Mouse (Mus musculus) c-Kit-negative CD71-positive TER-119-positive erythroid progenitor cells, embryonic 14.5 days (primary cell): ENCODE data around the gene Emc10.

Source experiments
- DNase-seq: peaks from one replicate; pipeline ENCODE4 v3.0.0-alpha.2; 2013; ENCODE audit warnings: low read depth, low spot score

Emc10 gene

GRCm38 (mm10) chr7:44485572-44486195 is 10.6 kb downstream of the Emc10 start:
- DNase-seq, result no peak

GRCm38 (mm10) chr7:44484841-44485571 is 11.3 kb downstream of the Emc10 start:
- peak; percentile 83 for DNase-seq

GRCm38 (mm10) chr7:44484109-44484508 is 12.2 kb downstream of the Emc10 start:
- no peak for DNase-seq

DNA sequence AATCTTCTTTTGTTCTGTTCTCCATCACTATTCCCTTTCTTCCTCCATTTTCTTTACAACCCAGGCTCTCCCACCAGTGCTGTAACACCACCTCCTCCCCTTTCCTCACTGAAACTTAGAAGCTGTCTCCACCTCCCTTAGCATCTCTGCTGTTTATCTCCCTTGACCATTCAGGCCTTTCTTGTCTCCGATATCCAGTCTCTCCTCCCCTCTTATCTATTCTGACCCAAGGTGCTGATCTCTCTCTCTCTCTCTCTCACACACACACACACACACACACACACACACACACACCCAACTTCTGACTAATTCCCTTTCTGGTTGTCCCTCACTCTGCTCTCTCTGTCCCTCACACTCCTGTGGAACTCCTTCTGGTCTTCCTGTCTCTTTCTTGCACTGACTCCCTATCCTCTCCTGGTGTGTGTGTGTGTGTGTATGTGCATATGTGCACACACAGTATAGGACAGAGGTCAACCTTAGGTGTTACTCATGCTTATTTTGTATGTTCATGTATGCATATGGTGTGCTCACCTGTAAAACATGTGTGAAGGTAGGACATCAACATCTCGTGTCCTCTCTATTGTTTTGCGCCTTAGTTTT is 13.4 kb downstream of the Emc10 start:
- peak; percentile 65 for DNase-seq

GRCm38 (mm10) chr7:44475046-44475614 is 21.2 kb downstream of the Emc10 start:
- no peak for DNase-seq

- DNase-seq, result no peak
Observed at GRCm38 (mm10) chr7:44474419-44474818, 21.9 kb downstream of the Emc10 start.

- DNase-seq, result no peak
Observed at GRCm38 (mm10) chr7:44472961-44473646, 23.2 kb downstream of the Emc10 start.

DNA sequence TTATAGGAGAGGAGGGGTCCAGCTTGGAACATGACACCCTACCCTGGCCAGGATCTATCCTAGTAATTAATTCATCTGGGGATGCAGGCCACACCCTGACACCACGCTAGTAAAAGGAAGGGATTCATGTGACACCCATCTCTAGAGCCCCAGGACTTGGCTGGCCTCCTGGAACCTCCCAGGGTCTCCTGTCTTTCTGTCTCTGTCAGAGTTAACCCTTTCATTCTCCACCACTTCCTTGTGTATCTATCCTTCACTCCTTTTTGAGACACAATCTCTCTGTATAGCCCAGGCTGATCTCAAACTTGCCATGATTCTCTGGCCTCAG is 23.8 kb downstream of the Emc10 start:
- DNase-seq, result no peak

- no peak for DNase-seq
Observed at GRCm38 (mm10) chr7:44471880-44472557, 24.3 kb downstream of the Emc10 start.

DNA sequence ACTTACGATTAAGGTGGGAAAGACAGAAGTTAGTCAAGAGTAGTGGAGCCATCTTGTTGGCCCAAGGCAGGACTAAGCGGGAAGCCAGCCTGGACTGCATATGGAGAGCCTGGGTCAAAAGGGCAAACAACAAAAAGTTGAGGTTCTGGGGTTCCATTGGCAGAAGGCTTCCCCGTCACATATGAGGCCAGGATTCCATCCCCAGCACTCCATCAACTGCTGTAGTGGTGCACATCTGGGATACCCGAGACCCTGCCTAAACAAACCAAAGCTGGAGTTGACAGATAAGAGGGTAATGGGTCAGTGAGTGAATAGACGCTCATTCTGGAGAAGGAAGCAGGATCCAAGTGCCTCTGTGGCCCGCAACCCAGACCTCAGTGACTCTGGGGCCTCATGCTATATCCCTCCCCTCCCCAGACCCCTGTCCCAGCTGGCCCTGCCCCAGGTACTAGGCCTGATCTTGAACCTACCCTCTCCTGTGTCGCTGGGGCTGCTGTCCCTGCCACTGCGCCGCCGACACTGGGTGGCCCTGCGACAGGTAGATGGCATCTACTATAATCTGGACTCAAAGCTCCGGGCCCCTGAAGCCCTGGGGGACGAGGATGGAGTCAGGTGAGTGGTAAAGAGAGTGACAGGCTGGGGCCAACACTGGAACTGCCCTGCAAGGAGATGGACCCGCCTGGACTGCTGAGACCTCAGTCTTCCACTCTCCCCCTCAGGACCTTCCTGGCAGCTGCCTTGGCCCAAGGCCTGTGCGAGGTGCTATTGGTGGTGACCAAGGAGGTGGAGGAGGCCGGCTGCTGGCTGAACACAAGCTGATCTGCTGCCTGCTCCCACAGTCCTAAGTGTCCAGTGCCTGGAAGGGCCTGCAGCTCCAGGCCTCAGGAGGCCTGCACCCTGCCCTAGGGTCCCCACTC is 25.4 kb downstream of the Emc10 start:
- DNase-seq, result peak; percentile 62

DNA sequence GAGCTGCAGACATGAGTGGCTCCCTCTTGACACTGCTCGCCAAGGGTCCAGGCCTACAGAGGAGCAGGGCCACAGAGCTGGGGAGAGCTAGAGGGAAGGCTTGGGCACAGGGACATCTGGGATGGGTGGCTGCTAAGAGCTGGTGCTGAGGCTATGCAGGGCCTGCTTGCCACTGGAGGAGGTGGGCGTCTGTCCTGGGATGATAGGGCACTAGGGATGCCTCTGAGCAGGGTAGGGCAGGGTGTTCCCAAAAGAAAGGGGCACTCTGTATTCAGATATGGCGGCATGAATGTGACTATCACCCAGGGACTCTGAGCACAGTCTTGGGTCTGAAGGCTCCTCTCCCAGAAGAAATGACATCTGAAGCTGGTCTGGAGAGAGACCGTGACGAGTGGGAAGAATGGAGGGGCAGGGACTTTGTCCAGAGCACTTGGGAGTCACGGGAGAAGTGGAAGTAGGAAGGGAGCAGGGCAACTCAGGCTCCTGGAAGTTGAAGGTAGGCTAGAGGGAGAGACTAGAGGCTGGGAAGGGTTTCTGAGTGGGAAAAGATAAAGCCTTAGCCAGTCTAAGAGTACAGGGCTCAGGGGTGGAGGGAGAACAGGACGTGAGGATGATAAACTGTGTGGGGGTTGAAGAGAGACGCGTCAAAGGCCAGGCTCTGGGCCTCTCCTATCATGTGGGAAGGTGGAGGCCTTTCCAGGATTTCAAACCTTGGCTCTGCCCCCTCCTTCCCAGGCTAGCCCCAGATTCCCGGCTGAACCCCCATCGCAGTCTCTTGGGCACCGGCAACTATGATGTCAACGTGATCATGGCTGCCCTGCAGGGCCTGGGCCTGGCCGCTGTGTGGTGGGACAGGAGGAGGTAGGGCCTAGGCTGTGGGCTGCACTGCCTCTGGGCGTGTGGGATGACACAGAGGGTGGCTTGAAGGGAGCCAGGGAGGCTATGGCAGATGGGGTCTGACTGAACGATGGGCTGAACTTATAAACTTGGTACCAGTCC is 26.4 kb downstream of the Emc10 start:
- peak; percentile 81 for DNase-seq

DNA sequence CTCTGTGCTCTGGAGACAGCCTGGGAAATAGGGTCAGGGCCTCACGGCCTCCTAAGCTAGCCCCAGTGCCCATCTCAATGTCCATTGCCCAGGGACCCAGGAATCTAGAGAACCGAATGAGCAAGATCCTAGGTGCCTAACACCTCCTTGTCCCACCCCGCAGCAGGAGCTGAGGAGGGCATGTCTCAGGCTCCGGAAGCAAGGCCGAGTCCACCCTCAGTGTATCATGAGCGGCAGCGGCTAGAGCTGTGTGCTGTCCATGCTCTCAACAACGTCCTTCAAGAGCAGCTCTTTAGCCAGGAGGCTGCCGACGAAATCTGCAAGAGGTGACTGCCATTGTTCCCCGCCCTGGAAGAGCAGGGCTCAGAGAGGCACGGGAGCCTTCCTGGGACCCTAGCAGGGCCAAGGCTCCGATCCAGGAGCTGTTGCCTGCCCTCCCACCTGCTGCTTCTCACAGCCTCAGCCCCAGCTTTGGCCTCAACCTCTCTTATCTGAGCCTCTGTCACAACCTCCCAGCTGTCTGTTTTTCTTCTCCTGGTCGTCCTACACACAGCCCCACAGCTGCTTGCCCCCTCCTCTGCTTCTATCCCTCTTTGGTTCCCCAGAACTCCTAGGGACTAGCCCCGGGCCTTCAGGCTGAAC is 27.6 kb downstream of the Emc10 start:
- peak; percentile 58 for DNase-seq

- DNase-seq, result peak; percentile 97
Observed at GRCm38 (mm10) chr7:44467811-44468411, 28.4 kb downstream of the Emc10 start, which contains the start of gene Josd2. Josd2 (plus strand) TSS chr7:44467980.

DNA sequence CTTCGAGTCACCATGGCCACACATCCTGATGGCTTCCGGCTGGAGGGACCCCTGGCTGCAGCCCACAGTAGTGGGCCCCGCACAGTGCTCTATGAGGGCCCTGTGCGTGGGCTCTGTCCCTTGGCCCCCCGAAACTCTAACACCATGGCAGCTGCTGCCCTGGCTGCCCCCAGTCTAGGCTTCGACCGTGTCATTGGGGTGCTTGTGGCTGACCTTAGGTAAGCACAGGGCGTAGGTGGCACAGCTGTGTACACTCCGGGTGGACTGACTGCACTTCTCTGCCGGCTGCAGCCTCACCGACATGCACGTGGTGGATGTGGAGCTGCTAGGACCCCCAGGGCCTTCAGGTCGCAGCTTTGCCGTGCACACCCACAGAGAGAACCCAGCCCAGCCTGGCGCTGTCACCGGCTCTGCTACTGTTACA is 29.4 kb downstream of the Emc10 start:
- DNase-seq, result no peak

DNA sequence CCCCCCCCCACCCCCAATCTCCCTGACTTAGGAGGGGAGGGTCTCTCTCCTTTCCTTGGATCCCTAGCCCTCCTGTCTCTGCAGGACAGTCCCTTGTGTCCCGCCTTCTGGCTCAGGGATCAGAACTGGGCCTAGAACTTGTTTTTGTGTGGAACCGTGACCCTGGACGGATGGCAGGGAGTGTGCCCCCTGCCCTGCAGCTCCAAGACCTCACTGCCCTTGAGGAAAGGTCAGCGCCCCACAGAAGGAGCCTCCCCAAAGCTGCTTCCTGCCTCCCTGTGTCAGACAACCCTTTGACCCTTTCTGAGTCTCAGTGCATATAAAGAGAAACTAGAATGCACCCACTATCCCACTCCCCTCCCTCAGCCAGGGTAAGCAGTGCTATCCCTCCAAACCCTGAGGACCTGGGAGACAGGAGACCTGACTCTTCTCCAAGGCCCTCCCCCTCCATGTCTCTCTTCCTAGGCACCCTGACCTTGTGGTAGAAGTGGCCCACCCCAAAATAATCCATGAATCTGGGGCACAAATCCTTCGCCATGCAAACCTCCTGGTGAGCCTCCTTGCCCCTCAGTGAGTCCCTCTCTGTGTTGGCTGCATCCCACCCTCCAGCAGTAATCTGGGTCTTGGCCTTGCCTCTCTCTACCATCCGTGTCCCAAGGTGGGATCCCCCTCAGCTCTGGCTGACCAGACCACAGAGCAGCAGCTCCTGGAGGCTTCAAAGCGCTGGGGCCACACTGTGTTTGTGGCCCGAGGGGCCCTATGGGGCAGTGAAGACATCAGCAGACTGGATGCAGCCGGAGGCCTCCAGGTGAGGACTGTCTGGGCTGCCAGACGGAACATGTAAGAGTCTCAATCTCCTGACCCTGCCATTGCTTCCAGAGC is 30.1 kb downstream of the Emc10 start:
- DNase-seq, result no peak

DNA sequence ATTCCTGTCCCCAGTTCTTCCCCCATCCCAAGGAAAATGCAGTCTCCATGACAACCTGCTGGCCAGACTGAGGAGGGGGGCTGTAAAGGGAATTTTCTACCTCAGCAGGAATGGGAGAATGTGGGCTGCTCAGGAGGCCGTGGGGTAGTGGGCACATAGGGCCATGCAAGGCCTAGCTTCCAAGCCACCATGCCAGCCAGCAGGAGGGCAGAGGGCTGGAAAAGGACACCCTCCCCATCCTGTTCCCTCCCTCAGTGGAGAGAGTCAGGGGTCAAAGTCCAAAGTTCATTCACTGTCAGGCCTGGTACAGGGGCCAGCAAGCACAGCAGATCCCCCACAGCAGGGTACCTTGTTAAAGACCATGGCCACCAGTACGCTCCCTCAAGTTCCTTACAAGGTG is 31.2 kb downstream of the Emc10 start, which contains the start of gene Aspdh:
TSS of gene Aspdh (plus strand) at position 281 of the 400 bp plus-strand sequence.
- DNase-seq, result no peak

DNA sequence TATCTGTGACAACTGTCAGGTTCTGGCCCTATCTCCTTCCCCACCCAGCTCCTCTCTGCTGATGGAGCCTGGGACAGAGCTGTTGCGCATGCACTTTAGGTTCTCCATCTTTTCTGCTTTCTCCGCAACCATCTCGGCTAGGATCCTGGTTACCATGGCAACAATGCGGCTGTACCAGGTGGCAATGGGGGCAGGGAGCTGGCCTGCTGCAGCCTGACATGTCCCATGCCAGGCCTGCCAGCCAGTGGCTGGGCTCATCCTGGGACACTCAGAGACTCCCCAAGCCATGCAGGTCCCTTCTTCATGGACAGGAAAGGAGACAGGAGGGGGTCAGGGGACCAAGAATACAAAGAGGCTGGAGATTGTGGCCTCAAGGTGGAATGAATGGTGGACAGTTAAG is 31.8 kb downstream of the Emc10 start:
- no peak for DNase-seq
